Mouse (Mus musculus) intestine, embryonic 16.5 days (tissue): ENCODE results near the gene Ptprr. TPM values are rescaled to one million over a fixed set of nuclear protein-coding genes. Genes with fewer than 3 reads are reported as not detected.

Experiments used
- ATAC-seq: fragments of 200-750 bp; cut with Nextera tagmentation; 2 replicates; pipeline ENCODE4 v1.8.0; 2017; ENCODE audit warnings: moderate TSS enrichment, moderate library complexity
- H3K27ac ChIP-seq: fragments of 300-500 bp; sonication (generic); 2 replicates; pipeline ENCODE4 v1.5.1; 2014; ENCODE audit warnings: mild to moderate bottlenecking, low read length
- H3K27me3 ChIP-seq: fragments of 300-500 bp; sonication (generic); replicated peaks from 2 replicates; pipeline ENCODE4 v1.6.1; 2014; ENCODE audit warnings: low read length, control low read depth, mixed read lengths; ENCODE audit not compliant: control insufficient read depth, insufficient read depth
- H3K36me3 ChIP-seq: fragments of 300-500 bp; sonication (generic); 2 replicates; pipeline ENCODE4 v1.6.1; 2014; ENCODE audit warnings: low read length, control low read depth; ENCODE audit not compliant: control insufficient read depth, insufficient read depth
- H3K4me1 ChIP-seq: fragments of 300-500 bp; sonication (generic); 2 replicates; pipeline ENCODE4 v1.6.1; 2014; ENCODE audit warnings: low read length, control low read depth, mixed read lengths; ENCODE audit not compliant: control insufficient read depth, insufficient read depth
- H3K4me2 ChIP-seq: fragments of 300-500 bp; sonication (generic); 2 replicates; pipeline ENCODE4 v1.6.1; 2014; ENCODE audit warnings: low read depth, low read length, control low read depth
- H3K4me3 ChIP-seq: fragments of 300-500 bp; sonication (generic); 2 replicates; pipeline ENCODE4 v1.5.1; 2014; ENCODE audit warnings: mild to moderate bottlenecking, low read length
- H3K9ac ChIP-seq: fragments of 300-500 bp; sonication (generic); 2 replicates; pipeline ENCODE4 v1.6.1; 2014; ENCODE audit warnings: low read depth, low read length
- H3K9me3 ChIP-seq: fragments of 300-500 bp; sonication (generic); 2 replicates; pipeline ENCODE4 v1.6.1; 2016; ENCODE audit warnings: low read length, control low read depth; ENCODE audit not compliant: control insufficient read depth
- WGBS: fragments of 180-500 bp; shearing (Covaris S2); extraction: QIAGEN DNeasy Blood & Tissue Kit; methylation state at CpG from one replicate; pipeline ENCODE4 v1.1.7; 2014; 5-methylcytosine and 5-hydroxymethylcytosine counted together
- polyA plus RNA-seq: library from polyadenylated mRNA; unstranded; fragments of >200 nt; fragmentation: Nextera tagmentation; extraction: Ambion mirVana; gene quantifications from 2 replicates; pipeline ENCODE4 v1.2.1, GENCODE M21; 2015

The Ptprr gene
- 3.7 and 4.1 TPM in 2 replicates for polyA plus RNA-seq

DNA sequence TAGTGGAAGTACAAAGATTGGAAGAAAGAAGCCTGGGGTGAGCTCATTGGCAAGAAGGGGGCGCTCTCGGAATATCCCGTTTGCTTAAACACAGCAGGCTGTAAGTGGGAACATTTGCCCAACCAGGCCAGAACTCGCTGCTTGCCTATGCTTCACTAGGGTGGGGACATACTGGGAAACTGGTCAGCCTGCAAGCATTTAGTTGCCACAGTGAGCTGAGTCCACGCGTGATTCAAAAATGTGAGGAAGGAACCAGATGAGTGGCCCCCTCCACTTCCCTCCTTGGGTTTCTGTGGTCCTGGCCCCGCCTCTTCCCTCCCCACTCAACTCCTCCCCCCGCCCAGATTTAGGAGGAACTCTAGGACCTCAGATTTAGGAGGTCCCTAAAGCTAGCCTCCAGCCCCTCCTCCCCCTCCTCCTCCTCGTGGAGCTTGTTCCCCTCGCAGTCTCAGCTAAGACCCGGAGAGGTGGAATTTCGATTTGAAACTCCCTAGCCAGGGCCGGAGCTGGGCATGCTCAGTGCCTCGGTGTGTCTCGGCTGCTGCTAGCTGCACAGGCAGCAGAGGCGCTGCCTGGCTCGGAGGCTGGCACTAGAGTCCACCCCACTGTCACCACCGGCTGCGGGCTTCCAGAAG lies at the start of gene Ptprr:
Gene Ptprr (plus strand): TSS at position 369 of the 635 bp plus-strand sequence.
- Histone ChIP-seq H3K4me2 (peak within 1 kb of the TSS; percentile 62), H3K27ac (no peak within 1 kb of the TSS), H3K4me3 (peak within 1 kb of the TSS; percentile 30), H3K27me3 (0 out of 2 replicates have a peak, but pooled peaks cover 7% of the 10 kb centered on the region), H3K9me3 (no peaks in the 10 kb centered on the region), H3K4me1 (peaks cover 3% of the 10 kb centered on the region), H3K9ac (no peak within 1 kb of the TSS), H3K36me3 (no peaks in the 10 kb centered on the region)
- 1% methylated on average over 19 of the region's 19 CpGs for WGBS
- peak; percentile 78 for ATAC-seq

DNA sequence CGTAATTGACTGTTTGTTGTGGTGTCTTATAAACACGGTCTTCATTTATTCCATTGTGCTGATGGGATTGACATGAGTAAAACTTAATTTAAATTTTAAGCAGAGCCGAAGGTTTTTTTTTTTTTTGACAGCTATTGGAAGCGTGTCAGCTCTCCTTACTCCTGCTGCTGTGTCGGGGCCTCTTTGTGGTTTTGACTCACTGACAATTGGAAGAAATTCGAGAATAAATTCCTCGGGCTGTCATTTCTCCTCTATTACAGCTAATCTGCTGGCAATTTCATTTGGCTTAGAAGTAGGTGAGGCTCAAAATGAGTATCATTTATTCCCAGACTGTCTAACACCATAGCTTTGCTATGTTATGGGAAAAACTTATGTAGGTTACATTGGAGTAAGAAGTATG lies 41.7 kb upstream of the Ptprr start:
- Histone ChIP-seq H3K36me3 (no peaks in the 10 kb centered on the region), H3K27ac (no peak overlapping the region), H3K9ac (no peak overlapping the region), H3K4me2 (no peak overlapping the region), H3K4me3 (no peak overlapping the region), H3K9me3 (no peaks in the 10 kb centered on the region), H3K4me1 (no peaks in the 10 kb centered on the region), H3K27me3 (no peaks in the 10 kb centered on the region)
- ATAC-seq: no peak
- WGBS: 87% methylated on average over 7 of the region's 7 CpGs

DNA sequence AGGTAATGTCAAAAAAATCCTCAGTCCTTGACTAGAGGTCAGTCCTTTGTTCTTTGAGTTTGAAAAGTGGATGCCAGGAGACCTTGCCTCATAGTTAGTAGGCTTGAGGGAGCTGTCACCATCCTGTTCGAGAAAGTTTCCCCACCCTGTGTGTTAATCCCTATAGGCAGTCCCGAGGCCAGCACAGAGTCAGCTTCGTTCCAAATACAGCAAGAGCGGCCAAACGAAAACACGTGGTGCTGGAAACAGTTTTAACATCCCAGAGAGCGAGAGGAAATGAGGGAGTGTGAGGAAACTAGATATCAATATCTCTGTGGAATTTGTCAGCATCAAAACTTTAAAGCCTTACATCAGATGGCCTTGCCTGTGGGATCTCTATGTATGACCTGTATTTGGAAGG lies 39.0 kb upstream of the Ptprr start:
- no peak overlapping the region for H3K9ac ChIP-seq
- no peaks in the 10 kb centered on the region for H3K4me1 ChIP-seq
- H3K4me2 ChIP-seq: no peak overlapping the region
- H3K27me3 ChIP-seq: no peaks in the 10 kb centered on the region
- H3K27ac ChIP-seq: no peak overlapping the region
- no peaks in the 10 kb centered on the region for H3K9me3 ChIP-seq
- no peak for ATAC-seq
- no peak overlapping the region for H3K4me3 ChIP-seq
- whole genome bisulfite sequencing: 69% methylated on average over 7 of the region's 7 CpGs
- no peaks in the 10 kb centered on the region for H3K36me3 ChIP-seq

DNA sequence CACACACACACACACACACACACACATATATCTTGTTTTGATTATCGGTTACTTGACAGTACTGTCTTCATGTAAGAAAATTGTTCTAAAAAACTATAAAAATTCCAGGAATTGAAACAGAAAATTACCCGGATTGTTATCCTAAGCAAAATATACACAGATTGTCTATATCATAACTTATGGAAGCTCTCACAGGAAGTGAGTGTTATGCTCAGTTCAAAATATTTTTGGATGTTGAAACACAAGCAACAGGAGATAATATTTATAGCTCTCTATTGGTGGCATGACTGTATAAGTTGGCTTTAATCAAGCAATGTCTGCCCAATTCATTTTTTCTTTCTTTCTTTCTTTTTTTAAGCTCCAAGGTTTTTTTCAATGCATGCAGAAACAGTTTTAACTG lies 38.0 kb upstream of the Ptprr start:
- no peak for ATAC-seq

DNA sequence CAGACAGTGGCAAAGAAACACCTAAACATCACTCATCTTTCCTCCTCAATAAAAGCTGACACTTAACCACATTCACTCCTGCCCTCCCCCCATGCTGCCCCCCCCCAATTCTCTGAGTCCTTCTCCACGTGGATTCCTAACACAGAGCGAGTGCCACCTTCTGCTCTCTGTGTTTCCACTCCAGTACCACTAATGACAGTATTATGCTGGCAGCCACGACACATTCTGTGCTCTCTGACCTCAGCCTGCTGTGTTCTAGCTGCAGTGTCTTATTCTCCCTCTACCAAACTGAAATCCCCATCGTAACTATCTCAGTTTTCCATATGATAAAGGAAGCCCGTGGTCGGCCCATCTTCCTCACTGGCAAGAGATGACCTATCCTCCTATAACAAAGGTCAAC lies 33.7 kb upstream of the Ptprr start:
- no peak for ATAC-seq
- H3K9me3 ChIP-seq: no peaks in the 10 kb centered on the region

More for the DNA sequence above, 38.0 kb upstream of the Ptprr start:
- Histone ChIP-seq H3K4me3 (no peak overlapping the region), H3K4me2 (no peak overlapping the region), H3K27me3 (no peaks in the 10 kb centered on the region), H3K9ac (no peak overlapping the region), H3K36me3 (no peaks in the 10 kb centered on the region), H3K9me3 (no peaks in the 10 kb centered on the region), H3K4me1 (no peaks in the 10 kb centered on the region), H3K27ac (no peak overlapping the region)
- 55% methylated on average over 2 of the region's 2 CpGs for WGBS

DNA sequence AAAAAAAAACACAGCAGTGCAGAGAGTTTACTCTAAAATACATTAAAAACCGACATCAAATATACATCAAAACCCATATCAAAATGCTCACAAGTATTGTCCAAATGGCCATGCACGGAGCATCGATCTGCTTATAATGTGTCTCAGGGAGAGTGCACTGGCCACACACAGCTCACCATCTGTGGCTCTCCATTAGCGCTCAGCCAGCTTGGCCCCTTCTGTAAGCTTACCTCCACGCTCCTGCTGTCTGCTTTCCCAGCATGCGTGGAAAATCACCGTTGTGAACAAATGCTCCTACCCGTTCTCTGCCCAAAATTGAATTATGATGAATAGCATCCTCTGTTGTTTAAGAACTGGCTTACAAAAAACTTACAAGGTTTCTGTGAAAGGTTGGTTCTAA lies 16.2 kb upstream of the Ptprr start:
- no peak overlapping the region for H3K4me3 ChIP-seq
- H3K36me3 ChIP-seq: no peaks in the 10 kb centered on the region

More for the DNA sequence above, 33.7 kb upstream of the Ptprr start:
- Histone ChIP-seq H3K9ac (no peak overlapping the region), H3K4me2 (no peak overlapping the region), H3K36me3 (no peaks in the 10 kb centered on the region), H3K4me1 (no peaks in the 10 kb centered on the region), H3K4me3 (no peak overlapping the region), H3K27ac (no peak overlapping the region), H3K27me3 (no peaks in the 10 kb centered on the region)
- 80% methylated on average over 6 of the region's 6 CpGs for WGBS

DNA sequence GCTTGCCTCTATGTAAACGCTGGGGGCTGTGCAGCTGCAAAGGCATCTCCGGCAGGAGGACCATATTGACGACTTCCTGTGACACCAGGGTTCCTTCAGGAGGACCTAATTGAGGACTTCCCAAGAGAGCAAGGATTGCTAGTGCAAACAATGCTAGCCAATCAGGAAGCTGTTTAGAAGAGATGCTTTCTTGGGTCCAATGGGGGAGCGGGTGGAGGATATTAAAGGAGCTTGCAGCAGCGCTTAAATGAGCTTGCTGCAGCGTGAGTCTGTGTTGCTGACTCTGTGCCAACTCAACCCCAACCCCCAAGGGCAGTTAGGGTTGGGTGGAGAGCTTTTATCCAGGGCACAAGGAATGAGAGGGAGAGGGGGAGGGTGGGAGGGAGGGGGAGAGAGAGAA lies 11.3 kb upstream of the Ptprr start:
- WGBS: 44% methylated on average over 6 of the region's 6 CpGs

More for the DNA sequence above, 16.2 kb upstream of the Ptprr start:
- H3K9me3 ChIP-seq: no peaks in the 10 kb centered on the region
- H3K4me1 ChIP-seq: no peaks in the 10 kb centered on the region
- no peak for ATAC-seq
- H3K27ac ChIP-seq: no peak overlapping the region
- no peak overlapping the region for H3K9ac ChIP-seq
- 74% methylated on average over 8 of the region's 8 CpGs for WGBS
- H3K27me3 ChIP-seq: no peaks in the 10 kb centered on the region
- H3K4me2 ChIP-seq: no peak overlapping the region

DNA sequence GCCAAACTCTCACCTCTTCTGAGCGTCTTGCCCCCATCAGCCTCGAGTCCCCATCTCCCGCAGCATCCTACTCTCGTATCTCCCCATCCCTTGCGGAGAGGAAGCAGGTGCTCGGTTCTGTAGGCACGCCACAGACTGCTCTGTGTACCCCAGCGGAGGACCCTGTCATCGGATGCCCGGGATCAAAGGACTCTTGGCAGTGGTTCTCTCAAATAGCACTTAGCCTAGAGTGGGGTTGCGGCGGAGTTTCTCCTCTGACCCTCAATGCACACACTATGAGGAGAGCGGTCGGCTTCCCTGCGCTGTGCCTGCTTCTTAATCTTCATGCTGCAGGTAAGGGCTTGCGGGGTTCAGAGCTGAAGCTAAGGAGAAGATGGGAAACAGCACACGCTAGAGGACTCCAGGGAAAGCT lies 473 bp downstream of the Ptprr start:
- Histone ChIP-seq H3K27ac (no peak overlapping the region), H3K36me3 (no peaks in the 10 kb centered on the region), H3K4me3 (peak overlapping the region; percentile 30), H3K4me2 (peak overlapping the region; percentile 62), H3K9ac (no peak overlapping the region), H3K4me1 (peaks cover 3% of the 10 kb centered on the region), H3K9me3 (no peaks in the 10 kb centered on the region), H3K27me3 (0 out of 2 replicates have a peak, but pooled peaks cover 7% of the 10 kb centered on the region)
- ATAC-seq: peak; percentile 40; the same call in 1 of the 2 replicates
- 2% methylated on average over 17 of the region's 17 CpGs for WGBS

More for the DNA sequence above, 11.3 kb upstream of the Ptprr start:
- H3K9me3 ChIP-seq: no peaks in the 10 kb centered on the region; the same call in 1 of the 2 replicates
- H3K27ac ChIP-seq: no peak overlapping the region
- H3K27me3 ChIP-seq: no peaks in the 10 kb centered on the region
- no peaks in the 10 kb centered on the region for H3K4me1 ChIP-seq
- H3K36me3 ChIP-seq: no peaks in the 10 kb centered on the region
- H3K9ac ChIP-seq: no peak overlapping the region
- H3K4me3 ChIP-seq: no peak overlapping the region
- no peak overlapping the region for H3K4me2 ChIP-seq
- no peak for ATAC-seq

DNA sequence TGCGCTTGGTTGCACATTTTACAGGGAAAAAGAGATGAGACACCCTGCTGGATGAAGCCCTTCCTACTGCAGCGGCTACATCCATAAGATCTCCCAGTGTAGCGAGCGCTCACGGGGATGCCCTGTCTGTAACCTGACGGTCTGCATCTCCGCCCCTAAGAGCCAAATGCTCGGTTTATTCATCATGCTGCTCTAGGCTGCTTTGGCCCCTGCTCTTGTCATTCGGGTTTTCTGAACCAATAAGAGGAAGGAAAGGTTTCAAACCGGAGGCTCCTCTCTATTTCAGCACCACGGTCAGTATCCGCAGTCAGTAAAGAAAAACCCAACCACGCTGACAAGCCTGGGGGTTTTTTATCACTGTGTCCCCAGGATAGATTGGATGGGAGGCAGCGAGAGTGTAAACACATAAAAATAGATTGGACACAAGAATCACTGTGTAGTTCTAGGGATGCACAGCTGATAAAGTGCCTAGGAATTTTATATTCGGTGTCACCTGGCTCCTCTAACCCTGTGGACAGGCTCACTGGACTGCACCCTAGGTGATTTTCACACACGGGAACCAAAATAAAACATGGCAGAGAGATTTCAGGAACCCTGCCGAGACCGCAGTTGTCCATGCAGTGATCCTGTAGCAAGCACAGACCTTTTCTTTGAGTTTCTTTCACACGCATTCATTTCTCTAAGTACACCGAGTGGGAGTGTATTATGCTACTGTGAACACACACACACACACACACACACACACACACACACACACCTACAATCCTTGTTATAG lies 1.3 kb downstream of the Ptprr start:
- no peak overlapping the region for H3K9ac ChIP-seq
- peak; percentile 18; the same call in 1 of the 2 replicates for ATAC-seq
- 0 out of 2 replicates have a peak, but pooled peaks cover 7% of the 10 kb centered on the region for H3K27me3 ChIP-seq
- peak overlapping the region; percentile 8; the same call in 1 of the 2 replicates for H3K4me2 ChIP-seq
- 11% methylated on average over 20 of the region's 20 CpGs for WGBS
- no peaks in the 10 kb centered on the region for H3K9me3 ChIP-seq
- H3K4me1 ChIP-seq: peaks cover 3% of the 10 kb centered on the region
- no peak overlapping the region for H3K27ac ChIP-seq
- H3K4me3 ChIP-seq: 0 out of 2 replicates have a peak overlapping the region, but pooled peaks have one; percentile 3
- no peaks in the 10 kb centered on the region for H3K36me3 ChIP-seq
